Mouse (Mus musculus) liver, embryonic 14.5 days (tissue): Measurements from ENCODE around the gene Ttll1.

ENCODE experiments used
- CTCF ChIP-seq: IDR thresholded peaks from 2 replicates; pipeline ENCODE4 v1.5.1; 2016; ENCODE audit warnings: antibody characterized with exemption, low read depth, control low read depth
- EP300 ChIP-seq: IDR thresholded peaks from 2 replicates; pipeline ENCODE4 v1.6.1; 2016; ENCODE audit warnings: antibody characterized with exemption, low read depth

DNA sequence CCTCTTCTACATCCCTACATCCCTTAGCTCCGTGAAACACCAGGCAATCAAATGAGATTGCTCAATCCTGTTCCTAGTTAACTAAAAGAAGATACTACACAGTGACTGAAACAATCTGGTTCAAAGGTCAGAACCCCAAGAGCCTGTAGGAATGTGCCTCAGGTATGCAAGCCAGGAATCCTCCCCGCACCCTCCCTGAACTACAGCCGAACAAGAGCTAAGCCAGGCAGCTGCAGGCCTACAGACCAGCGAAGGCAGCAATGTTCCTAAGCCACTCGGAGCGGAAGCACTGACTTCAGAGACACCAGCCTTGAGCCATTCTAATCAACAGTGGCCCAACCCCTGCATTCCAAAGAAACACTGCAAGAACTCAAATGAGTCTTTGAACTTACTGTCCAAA lies 66.3 kb downstream of the Ttll1 start:
- TF ChIP-seq CTCF (no peak), EP300 (no peak)
